Mouse (Mus musculus): ENCODE measurements at regions not wholly inside any gene's neighbourhood (a gene's known extent, or its start where the extent isn't known, plus 50 kb on each side); places are given as distances from the start of the nearest gene placed in this dataset.

- H3K27me3 ChIP-seq (ENCODE audit: insufficient read depth, low read length) = no peaks in the 10 kb centered on the region
- no peak overlapping the region for H3K4me2 ChIP-seq (ENCODE audit: low read depth, low read length)
- H3K36me3 ChIP-seq (replicated peaks; ENCODE audit: insufficient read depth, low read length) = no peaks in the 10 kb centered on the region
- DNase-seq = no peak
- no peak overlapping the region for H3K27ac ChIP-seq (ENCODE audit: low read depth)
- H3K9me3 ChIP-seq (ENCODE audit: low read length) = no peaks in the 10 kb centered on the region
- H3K9ac ChIP-seq (replicated peaks) = no peak overlapping the region
- no peak for TF ChIP-seq EP300 (IDR thresholded peaks at IDR 0.05; ENCODE audit: low read depth)
- no peak for TF ChIP-seq CTCF (IDR thresholded peaks at IDR 0.05; ENCODE audit: low read depth)
- no peak for ATAC-seq
- WGBS (ENCODE audit: insufficient replicate concordance) = 38% methylated on average over 8 of the region's 8 CpGs
- H3K4me3 ChIP-seq (ENCODE audit: low read depth, low read length) = no peak overlapping the region
- peaks cover 10% of the 10 kb centered on the region; the same call in 1 of the 2 replicates for H3K4me1 ChIP-seq (ENCODE audit: insufficient read depth)
Measured at GRCm38 (mm10) chr8:125351486-125352032, 218.0 kb downstream of the Sipa1l2 start.

DNA sequence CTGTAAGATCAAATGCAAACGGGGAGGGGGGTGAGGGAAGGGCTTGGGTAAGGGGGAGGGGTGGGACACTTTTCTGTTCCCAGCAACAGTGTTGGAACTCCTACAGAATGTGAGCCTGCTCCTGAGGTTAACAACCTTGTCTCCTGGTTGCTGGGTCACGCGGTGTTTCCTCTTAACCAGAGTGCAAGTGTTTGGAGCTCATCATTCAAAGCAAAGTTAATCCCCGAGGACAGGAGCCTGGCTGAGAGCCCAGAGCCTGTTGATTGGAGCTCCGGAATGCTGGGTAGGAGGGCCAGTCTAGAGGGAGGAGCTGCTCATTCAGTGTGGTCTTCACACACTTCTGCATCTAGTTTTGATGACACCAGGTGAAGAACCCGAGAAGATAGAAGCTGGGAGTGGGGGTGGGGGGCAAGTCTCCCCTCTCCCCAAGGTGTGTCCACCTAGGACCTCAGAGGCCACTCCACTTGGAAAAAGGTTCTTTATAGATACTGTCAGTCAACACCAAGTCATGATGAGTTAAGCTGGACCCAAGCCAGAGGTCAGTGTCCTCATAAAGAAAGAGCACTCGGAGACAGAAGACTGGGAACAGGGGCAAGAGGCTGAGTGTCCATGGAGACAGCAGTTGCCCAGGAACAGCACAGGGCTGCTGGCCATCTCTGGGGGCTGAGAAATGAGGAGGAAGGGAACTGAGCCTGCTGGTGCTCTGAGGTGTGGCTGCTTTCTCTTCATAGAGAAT is 220.2 kb downstream of the Sipa1l2 start:
- no peak overlapping the region for H3K4me2 ChIP-seq (ENCODE audit: low read depth, low read length)

GRCm38 (mm10) chr8:125346182-125346581 is 223.4 kb downstream of the Sipa1l2 start:
- H3K4me1 ChIP-seq (ENCODE audit: insufficient read depth) = peaks cover 5% of the 10 kb centered on the region; the same call in 1 of the 2 replicates
- no peak overlapping the region for H3K27ac ChIP-seq (ENCODE audit: low read depth)
- H3K9me3 ChIP-seq (ENCODE audit: low read length) = no peaks in the 10 kb centered on the region
- no peak overlapping the region for H3K9ac ChIP-seq (replicated peaks)
- WGBS (ENCODE audit: insufficient replicate concordance) = 66% methylated on average over 8 of the region's 8 CpGs
- DNase-seq = no peak
- H3K36me3 ChIP-seq (replicated peaks; ENCODE audit: insufficient read depth, low read length) = no peaks in the 10 kb centered on the region
- H3K27me3 ChIP-seq (ENCODE audit: insufficient read depth, low read length) = no peaks in the 10 kb centered on the region
- no peak overlapping the region for H3K4me3 ChIP-seq (ENCODE audit: low read depth, low read length)
- no peak for ATAC-seq
- H3K4me2 ChIP-seq (ENCODE audit: low read depth, low read length) = no peak overlapping the region
- TF ChIP-seq CTCF (IDR thresholded peaks at IDR 0.05; ENCODE audit: low read depth) (no peak), EP300 (IDR thresholded peaks at IDR 0.05; ENCODE audit: low read depth) (no peak)

More for the DNA sequence above, 220.2 kb downstream of the Sipa1l2 start:
- Histone ChIP-seq H3K27ac (ENCODE audit: low read depth) (no peak overlapping the region), H3K4me3 (ENCODE audit: low read depth, low read length) (no peak overlapping the region), H3K9ac (replicated peaks) (no peak overlapping the region), H3K4me1 (ENCODE audit: insufficient read depth) (peaks cover 10% of the 10 kb centered on the region; the same call in 1 of the 2 replicates), H3K27me3 (ENCODE audit: insufficient read depth, low read length) (no peaks in the 10 kb centered on the region), H3K36me3 (replicated peaks; ENCODE audit: insufficient read depth, low read length) (no peaks in the 10 kb centered on the region), H3K9me3 (ENCODE audit: low read length) (no peaks in the 10 kb centered on the region)
- TF ChIP-seq EP300 (IDR thresholded peaks at IDR 0.05; ENCODE audit: low read depth) = no peak
- TF ChIP-seq CTCF (IDR thresholded peaks at IDR 0.05; ENCODE audit: low read depth) = no peak
- 39% methylated on average over 7 of the region's 7 CpGs for WGBS (ENCODE audit: insufficient replicate concordance)
- DNase-seq (peak; percentile 57), ATAC-seq (peak; percentile 21; the same call in 1 of the 2 replicates)

DNA sequence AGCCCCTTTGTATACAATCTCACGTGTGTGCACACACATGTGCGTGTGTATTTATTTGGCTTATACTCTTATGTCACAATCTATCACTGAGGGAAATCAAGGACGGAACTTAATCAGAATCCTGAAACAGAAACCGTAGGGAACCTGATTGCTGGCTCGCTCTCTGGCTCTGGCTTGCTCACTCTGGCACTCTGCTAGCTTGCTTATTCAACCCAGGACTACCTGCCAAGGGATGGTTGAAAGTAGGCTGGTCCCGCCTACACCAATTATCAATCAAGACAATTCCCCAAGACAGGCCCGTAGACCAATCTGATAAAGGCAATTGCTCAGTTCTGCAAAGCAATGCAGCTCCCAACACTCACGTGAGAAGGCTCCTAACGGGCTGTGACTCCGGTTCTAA is 224.0 kb downstream of the Sipa1l2 start:
- peaks cover 5% of the 10 kb centered on the region; the same call in 1 of the 2 replicates for H3K4me1 ChIP-seq (ENCODE audit: insufficient read depth)
- no peaks in the 10 kb centered on the region for H3K36me3 ChIP-seq (replicated peaks; ENCODE audit: insufficient read depth, low read length)
- no peak overlapping the region for H3K4me2 ChIP-seq (ENCODE audit: low read depth, low read length)
- no peaks in the 10 kb centered on the region for H3K27me3 ChIP-seq (ENCODE audit: insufficient read depth, low read length)
- TF ChIP-seq EP300 (IDR thresholded peaks at IDR 0.05; ENCODE audit: low read depth) (no peak), CTCF (IDR thresholded peaks at IDR 0.05; ENCODE audit: low read depth) (no peak)
- 73% methylated on average over 10 of the region's 10 CpGs for WGBS (ENCODE audit: insufficient replicate concordance)
- H3K9me3 ChIP-seq (ENCODE audit: low read length) = no peaks in the 10 kb centered on the region
- no peak overlapping the region for H3K27ac ChIP-seq (ENCODE audit: low read depth)
- no peak overlapping the region for H3K9ac ChIP-seq (replicated peaks)
- H3K4me3 ChIP-seq (ENCODE audit: low read depth, low read length) = no peak overlapping the region
- ATAC-seq (no peak), DNase-seq (no peak)

DNA sequence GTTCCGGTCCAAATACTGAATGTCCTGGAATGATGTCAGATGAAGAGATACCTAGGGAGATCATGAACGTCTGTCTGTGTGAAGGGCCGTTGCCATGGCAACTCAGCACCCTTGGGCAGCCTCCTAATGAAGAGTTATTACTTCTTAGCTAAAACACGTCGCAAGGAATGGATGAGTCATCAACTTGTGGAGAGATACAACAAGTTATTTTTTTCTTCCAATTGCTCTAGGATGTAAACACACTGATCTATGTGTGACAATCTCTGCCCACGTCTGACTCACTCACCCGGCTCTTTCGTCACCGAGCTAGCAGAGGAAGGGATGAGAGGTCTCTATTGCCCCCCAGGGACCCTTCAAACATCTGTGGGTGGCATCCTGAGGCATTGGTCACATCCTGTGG is 225.7 kb downstream of the Sipa1l2 start:
- TF ChIP-seq EP300 (IDR thresholded peaks at IDR 0.05; ENCODE audit: low read depth) = no peak
- no peak for TF ChIP-seq CTCF (IDR thresholded peaks at IDR 0.05; ENCODE audit: low read depth)

GRCm38 (mm10) chr8:125342521-125342920 is 227.1 kb downstream of the Sipa1l2 start:
- no peak for ATAC-seq
- no peak overlapping the region for H3K4me3 ChIP-seq (ENCODE audit: low read depth, low read length)
- no peak for DNase-seq
- no peak overlapping the region for H3K4me2 ChIP-seq (ENCODE audit: low read depth, low read length)
- TF ChIP-seq CTCF (IDR thresholded peaks at IDR 0.05; ENCODE audit: low read depth) (no peak), EP300 (IDR thresholded peaks at IDR 0.05; ENCODE audit: low read depth) (no peak)
- WGBS (ENCODE audit: insufficient replicate concordance) = 66% methylated on average over 9 of the region's 9 CpGs
- H3K36me3 ChIP-seq (replicated peaks; ENCODE audit: insufficient read depth, low read length) = no peaks in the 10 kb centered on the region
- no peak overlapping the region for H3K9ac ChIP-seq (replicated peaks)
- H3K27ac ChIP-seq (ENCODE audit: low read depth) = no peak overlapping the region
- H3K27me3 ChIP-seq (ENCODE audit: insufficient read depth, low read length) = no peaks in the 10 kb centered on the region
- no peaks in the 10 kb centered on the region; the same call in 1 of the 2 replicates for H3K4me1 ChIP-seq (ENCODE audit: insufficient read depth)
- no peaks in the 10 kb centered on the region for H3K9me3 ChIP-seq (ENCODE audit: low read length)

More for the DNA sequence above, 225.7 kb downstream of the Sipa1l2 start:
- DNase-seq (no peak), ATAC-seq (no peak; the same call in 1 of the 2 replicates)
- no peak overlapping the region for H3K9ac ChIP-seq (replicated peaks)
- WGBS (ENCODE audit: insufficient replicate concordance) = 47% methylated on average over 9 of the region's 9 CpGs
- H3K36me3 ChIP-seq (replicated peaks; ENCODE audit: insufficient read depth, low read length) = no peaks in the 10 kb centered on the region
- no peak overlapping the region for H3K27ac ChIP-seq (ENCODE audit: low read depth)
- no peak overlapping the region for H3K4me3 ChIP-seq (ENCODE audit: low read depth, low read length)
- H3K4me1 ChIP-seq (ENCODE audit: insufficient read depth) = no peaks in the 10 kb centered on the region; the same call in 1 of the 2 replicates
- no peak overlapping the region for H3K4me2 ChIP-seq (ENCODE audit: low read depth, low read length)
- no peaks in the 10 kb centered on the region for H3K9me3 ChIP-seq (ENCODE audit: low read length)
- H3K27me3 ChIP-seq (ENCODE audit: insufficient read depth, low read length) = no peaks in the 10 kb centered on the region

Data from liver, postnatal 0 days (tissue).